Mouse (Mus musculus) hindbrain, embryonic 10.5 days (tissue): ENCODE measurements around the gene Vsig2. TPM values are rescaled to one million over a fixed set of nuclear protein-coding genes. Genes with fewer than 3 reads are reported as not detected.

ENCODE experiments used
- DNase-seq: peaks from one replicate; pipeline ENCODE4 v3.0.0-alpha.2; 2017; ENCODE audit warnings: low spot score
- H3K27ac ChIP-seq: fragments of 300-500 bp; sonication (generic); 2 replicates; pipeline ENCODE4 v1.5.1; 2016; ENCODE audit warnings: mild to moderate bottlenecking, moderate library complexity
- H3K27me3 ChIP-seq: fragments of 300-500 bp; sonication (generic); 2 replicates; pipeline ENCODE4 v1.6.1; 2016; ENCODE audit warnings: mild to moderate bottlenecking; ENCODE audit not compliant: poor library complexity, insufficient read depth, severe bottlenecking
- H3K36me3 ChIP-seq: fragments of 300-500 bp; sonication (generic); 2 replicates; pipeline ENCODE4 v1.6.1; 2016; ENCODE audit warnings: mild to moderate bottlenecking, moderate library complexity
- H3K4me1 ChIP-seq: fragments of 300-500 bp; sonication (generic); replicated peaks from 2 replicates; pipeline ENCODE4 v1.6.1; 2016; ENCODE audit warnings: mild to moderate bottlenecking
- H3K4me3 ChIP-seq: fragments of 300-500 bp; sonication (generic); 2 replicates; pipeline ENCODE4 v1.5.1; 2016; ENCODE audit warnings: mild to moderate bottlenecking, moderate library complexity
- H3K9me3 ChIP-seq: fragments of 300-500 bp; sonication (generic); 2 replicates; pipeline ENCODE4 v1.6.1; 2016; ENCODE audit warnings: mild to moderate bottlenecking, moderate library complexity
- whole genome bisulfite sequencing: fragments of 180-500 bp; shearing (Covaris S2); methylation state at CpG from one replicate; pipeline ENCODE4 v1.1.7; 2016; 5-methylcytosine and 5-hydroxymethylcytosine counted together
- polyA plus RNA-seq: library from polyadenylated mRNA; unstranded; fragments of >200 nt; fragmentation: Nextera tagmentation; extraction: Ambion mirVana; gene quantifications from 2 replicates; pipeline ENCODE4 v1.2.1, GENCODE M21; 2016

Vsig2 gene
- polyA plus RNA-seq, 1 experiment from 2014 or later, result 0.78 TPM

DNA sequence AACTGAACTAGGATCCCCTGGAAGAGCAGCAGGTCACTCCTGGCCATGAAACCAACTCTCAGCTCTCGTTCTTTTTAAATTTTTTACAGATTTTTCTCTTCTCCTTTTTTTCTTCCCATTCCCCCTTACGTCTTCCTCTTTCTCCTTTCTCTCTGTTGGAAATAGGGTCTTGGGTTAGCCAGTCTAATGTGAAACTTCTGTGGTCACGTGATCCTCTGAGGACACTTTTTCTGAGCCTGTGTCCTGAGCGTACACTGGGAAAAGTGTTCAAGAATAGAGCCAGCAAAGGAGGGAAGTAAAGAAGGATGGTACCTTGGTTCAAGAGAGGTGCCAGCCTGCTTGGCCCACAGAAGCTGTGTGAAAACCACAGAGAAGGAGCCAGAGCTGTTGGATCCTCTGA, 51.3 kb downstream of the Vsig2 start:
- 83% methylated on average over 4 of the region's 4 CpGs for WGBS
- H3K36me3 ChIP-seq, result no peaks in the 10 kb centered on the region
- H3K4me1 ChIP-seq, result no peaks in the 10 kb centered on the region
- no peak overlapping the region for H3K27ac ChIP-seq
- H3K4me3 ChIP-seq, result no peak overlapping the region
- no peak for DNase-seq
- H3K27me3 ChIP-seq, result no peaks in the 10 kb centered on the region
- no peaks in the 10 kb centered on the region for H3K9me3 ChIP-seq

DNA sequence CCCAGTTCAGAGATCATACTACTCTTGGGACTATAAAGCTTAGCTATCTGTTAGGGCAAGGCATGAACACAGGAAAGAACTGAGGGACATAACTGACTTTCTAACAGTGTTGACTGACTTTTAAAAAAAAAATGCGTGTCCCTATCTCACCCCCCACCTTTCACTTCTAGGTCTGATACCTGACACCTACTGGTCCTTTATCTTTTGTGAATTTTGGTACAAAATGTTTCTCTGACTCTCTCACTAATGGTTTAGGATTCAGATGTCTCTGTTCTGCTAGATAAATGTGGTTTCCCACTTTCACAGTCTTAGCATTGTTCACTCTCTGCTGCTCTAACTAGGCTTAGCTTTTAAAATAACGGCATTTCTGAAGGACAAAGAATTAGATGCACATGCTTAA, 53.0 kb downstream of the Vsig2 start:
- H3K4me1 ChIP-seq, result no peaks in the 10 kb centered on the region
- no peak overlapping the region for H3K4me3 ChIP-seq
- no peaks in the 10 kb centered on the region for H3K9me3 ChIP-seq
- no peak for DNase-seq
- no peaks in the 10 kb centered on the region for H3K36me3 ChIP-seq
- WGBS, result 82% methylated on average over 2 of the region's 2 CpGs
- H3K27ac ChIP-seq, result no peak overlapping the region
- H3K27me3 ChIP-seq, result no peaks in the 10 kb centered on the region

DNA sequence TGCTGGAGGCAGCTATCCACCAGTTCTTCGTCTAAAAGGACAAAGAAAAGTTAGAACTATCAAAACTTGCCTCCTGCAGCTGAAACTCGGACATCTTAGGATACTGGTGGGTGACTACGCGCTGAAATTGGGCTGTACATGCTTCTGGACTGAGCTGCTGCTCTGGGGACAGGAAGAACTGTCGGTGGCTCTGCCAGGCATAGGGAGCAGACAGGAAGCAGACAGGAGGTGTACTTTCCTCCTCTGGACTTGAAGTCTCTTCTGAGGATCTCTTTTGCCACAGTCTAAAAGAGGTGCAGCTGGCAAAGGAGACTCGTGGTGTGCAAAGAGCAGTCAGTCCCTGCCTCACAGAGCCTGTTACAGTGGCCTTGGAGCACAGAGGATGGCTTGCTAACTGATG, 53.6 kb downstream of the Vsig2 start:
- Histone ChIP-seq H3K4me1 (no peaks in the 10 kb centered on the region), H3K4me3 (no peak overlapping the region), H3K36me3 (no peaks in the 10 kb centered on the region), H3K27me3 (no peaks in the 10 kb centered on the region), H3K27ac (no peak overlapping the region), H3K9me3 (no peaks in the 10 kb centered on the region)
- no peak for DNase-seq
- WGBS, result 60% methylated on average over 6 of the region's 6 CpGs

DNA sequence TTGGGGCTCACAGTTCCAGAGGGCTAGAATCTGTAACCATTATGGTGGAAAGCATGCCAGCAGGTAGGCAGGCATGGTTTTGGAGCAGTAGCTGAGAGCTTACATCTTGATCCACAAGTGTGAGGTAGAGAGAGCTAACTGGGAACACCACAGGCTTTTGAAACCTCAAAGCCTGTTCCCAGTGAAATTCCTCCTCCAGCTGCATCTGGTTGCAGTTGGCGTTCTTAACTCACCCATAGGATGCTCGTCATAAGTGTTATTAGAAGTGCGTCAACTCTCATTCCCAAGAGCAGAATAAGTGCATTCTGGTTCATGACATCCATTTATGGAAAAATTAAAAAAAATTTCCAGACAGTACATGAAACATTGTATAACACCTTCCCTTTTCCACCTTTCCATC, 54.6 kb downstream of the Vsig2 start:
- H3K4me3 ChIP-seq, result no peak overlapping the region
- no peaks in the 10 kb centered on the region for H3K4me1 ChIP-seq
- no peaks in the 10 kb centered on the region for H3K9me3 ChIP-seq
- no peak for DNase-seq
- no peak overlapping the region for H3K27ac ChIP-seq
- H3K36me3 ChIP-seq, result no peaks in the 10 kb centered on the region
- 90% methylated on average over 3 of the region's 3 CpGs for WGBS
- H3K27me3 ChIP-seq, result no peaks in the 10 kb centered on the region

Other genes with a start within 250 kb of the Vsig2 start
- 7.9 and 11.4 TPM in 2 replicates for gene Ccdc15, start 190.8 kb upstream of the Vsig2 start, polyA plus RNA-seq
- 0.51 TPM in 1 of 2 replicates, not detected in the other for gene Hepacam, start 171.9 kb upstream of the Vsig2 start, polyA plus RNA-seq
- 6.6 and 7.7 TPM in 2 replicates for gene Robo4, start 137.4 kb upstream of the Vsig2 start, polyA plus RNA-seq
- gene Robo3, start 106.0 kb upstream of the Vsig2 start, polyA plus RNA-seq, result 29.1 and 148 TPM in 2 replicates
- 36.8 and 40.0 TPM in 2 replicates for gene Msantd2, start 49.9 kb upstream of the Vsig2 start, polyA plus RNA-seq
- 31.9 and 34.1 TPM in 2 replicates for gene Esam, start 11.2 kb upstream of the Vsig2 start, polyA plus RNA-seq
- gene Nrgn, start 13.6 kb downstream of the Vsig2 start, polyA plus RNA-seq, result 1.2 and 2.6 TPM in 2 replicates
- 6.0 and 8.2 TPM in 2 replicates for gene Siae, start 16.4 kb downstream of the Vsig2 start, polyA plus RNA-seq
- gene Spa17, start 74.5 kb downstream of the Vsig2 start, polyA plus RNA-seq, result 12.1 and 22.2 TPM in 2 replicates
- 132 and 144 TPM in 2 replicates for gene Tbrg1, start 118.1 kb downstream of the Vsig2 start, polyA plus RNA-seq
- gene Panx3, start 130.0 kb downstream of the Vsig2 start, polyA plus RNA-seq, result 0.07 and 0.17 TPM in 2 replicates
- not detected in 2 replicates for gene Olfr160, start 177.0 kb downstream of the Vsig2 start, polyA plus RNA-seq
- gene Olfr874, start 205.9 kb downstream of the Vsig2 start, polyA plus RNA-seq, result not detected in 2 replicates
- gene Olfr875, start 232.6 kb downstream of the Vsig2 start, polyA plus RNA-seq, result not detected in 2 replicates